Mouse (Mus musculus): ENCODE measurements around the gene Tubb4b. TPM values are rescaled to one million over a fixed set of nuclear protein-coding genes. Genes with fewer than 3 reads are reported as not detected.

The Tubb4b gene
- total and polyA plus RNA-seq, 2 experiments from 2014 or later = 244 to 665 TPM

- TF ChIP-seq CTCF (IDR thresholded peaks at IDR 0.05; ENCODE audit: low read depth) (no peak), EP300 (IDR thresholded peaks at IDR 0.05; ENCODE audit: low read depth) (no peak)
- peaks cover 5% of the 10 kb centered on the region; the same call in 1 of the 2 replicates for H3K27me3 ChIP-seq (ENCODE audit: control insufficient read depth, insufficient read depth, low read length)
- no peak overlapping the region for H3K4me3 ChIP-seq (ENCODE audit: low read depth, low read length)
- H3K36me3 ChIP-seq (replicated peaks; ENCODE audit: control insufficient read depth, insufficient read depth, low read length) = peaks cover 40% of the 10 kb centered on the region
- H3K27ac ChIP-seq (ENCODE audit: low read depth) = peak overlapping the region; percentile 82
- ATAC-seq (ENCODE audit: insufficient read depth, low read depth) (no peak), DNase-seq (ENCODE audit: low spot score) (no peak)
- H3K4me2 ChIP-seq (ENCODE audit: low read depth, low read length) = no peak overlapping the region
- no peaks in the 10 kb centered on the region for H3K4me1 ChIP-seq (ENCODE audit: control insufficient read depth, insufficient read depth)
- 0 out of 2 replicates have a peak overlapping the region, but pooled peaks have one; percentile 22 for H3K9ac ChIP-seq (replicated peaks; ENCODE audit: low read depth, low read length)
- H3K9me3 ChIP-seq (replicated peaks; ENCODE audit: control insufficient read depth, low read length) = no peaks in the 10 kb centered on the region
Observed at GRCm38 (mm10) chr2:25197946-25198345, 26.6 kb downstream of the Tubb4b start.

- H3K36me3 ChIP-seq (replicated peaks; ENCODE audit: control insufficient read depth, insufficient read depth, low read length) = peaks cover 33% of the 10 kb centered on the region
- no peak overlapping the region for H3K4me3 ChIP-seq (ENCODE audit: low read depth, low read length)
- peak overlapping the region; percentile 63; the same call in 1 of the 2 replicates for H3K4me2 ChIP-seq (ENCODE audit: low read depth, low read length)
- ATAC-seq (ENCODE audit: insufficient read depth, low read depth) (no peak), DNase-seq (ENCODE audit: low spot score) (no peak)
- H3K27me3 ChIP-seq (ENCODE audit: control insufficient read depth, insufficient read depth, low read length) = peaks cover 5% of the 10 kb centered on the region; the same call in 1 of the 2 replicates
- H3K27ac ChIP-seq (ENCODE audit: low read depth) = peak overlapping the region; percentile 82
- 13% methylated on average over 2 of the region's 2 CpGs for WGBS
- H3K4me1 ChIP-seq (ENCODE audit: control insufficient read depth, insufficient read depth) = no peaks in the 10 kb centered on the region
- H3K9ac ChIP-seq (replicated peaks; ENCODE audit: low read depth, low read length) = 0 out of 2 replicates have a peak overlapping the region, but pooled peaks have one; percentile 22
- H3K9me3 ChIP-seq (replicated peaks; ENCODE audit: control insufficient read depth, low read length) = no peaks in the 10 kb centered on the region
- TF ChIP-seq EP300 (IDR thresholded peaks at IDR 0.05; ENCODE audit: low read depth) (no peak), CTCF (IDR thresholded peaks at IDR 0.05; ENCODE audit: low read depth) (no peak)
Observed at GRCm38 (mm10) chr2:25197191-25197590, 27.3 kb downstream of the Tubb4b start.

- peaks cover 25% of the 10 kb centered on the region for H3K36me3 ChIP-seq (replicated peaks; ENCODE audit: control insufficient read depth, insufficient read depth, low read length)
- TF ChIP-seq EP300 (IDR thresholded peaks at IDR 0.05; ENCODE audit: low read depth) = peak; percentile 94
- 0 out of 2 replicates have a peak, but pooled peaks have one; percentile 1 for TF ChIP-seq CTCF (IDR thresholded peaks at IDR 0.05; ENCODE audit: low read depth)
- H3K27ac ChIP-seq (ENCODE audit: low read depth) = peak within 1 kb of the TSS; percentile 82
- no peaks in the 10 kb centered on the region for H3K9me3 ChIP-seq (replicated peaks; ENCODE audit: control insufficient read depth, low read length)
- peak within 1 kb of the TSS; percentile 42 for H3K4me3 ChIP-seq (ENCODE audit: low read depth, low read length)
- DNase-seq (ENCODE audit: low spot score) = peak; percentile 85
- peak; percentile 71 for ATAC-seq (ENCODE audit: insufficient read depth, low read depth)
- 16% methylated on average over 8 of the region's 8 CpGs for WGBS
- H3K9ac ChIP-seq (replicated peaks; ENCODE audit: low read depth, low read length) = peak within 1 kb of the TSS; percentile 22; the same call in 1 of the 2 replicates
- H3K27me3 ChIP-seq (ENCODE audit: control insufficient read depth, insufficient read depth, low read length) = peaks cover 5% of the 10 kb centered on the region; the same call in 1 of the 2 replicates
- H3K4me1 ChIP-seq (ENCODE audit: control insufficient read depth, insufficient read depth) = no peaks in the 10 kb centered on the region
- peak within 1 kb of the TSS; percentile 63 for H3K4me2 ChIP-seq (ENCODE audit: low read depth, low read length)
Observed at GRCm38 (mm10) chr2:25196172-25196954, 28.1 kb downstream of the Tubb4b start, which contains the start of gene Tor4a. Gene Tor4a, minus strand, starts transcription at chr2:25196886.

GRCm38 (mm10) chr2:25195211-25196156 is 29.0 kb downstream of the Tubb4b start:
- H3K4me3 ChIP-seq (ENCODE audit: low read depth, low read length) = peak overlapping the region; percentile 42
- H3K27me3 ChIP-seq (ENCODE audit: control insufficient read depth, insufficient read depth, low read length) = peaks cover 5% of the 10 kb centered on the region; the same call in 1 of the 2 replicates
- WGBS = 14% methylated on average over 55 of the region's 55 CpGs
- no peak for TF ChIP-seq EP300 (IDR thresholded peaks at IDR 0.05; ENCODE audit: low read depth)
- H3K27ac ChIP-seq (ENCODE audit: low read depth) = peak overlapping the region; percentile 82
- no peak overlapping the region; the same call in 1 of the 2 replicates for H3K9ac ChIP-seq (replicated peaks; ENCODE audit: low read depth, low read length)
- ATAC-seq (ENCODE audit: insufficient read depth, low read depth) (no peak), DNase-seq (ENCODE audit: low spot score) (no peak)
- peak overlapping the region; percentile 63 for H3K4me2 ChIP-seq (ENCODE audit: low read depth, low read length)
- no peaks in the 10 kb centered on the region for H3K9me3 ChIP-seq (replicated peaks; ENCODE audit: control insufficient read depth, low read length)
- no peaks in the 10 kb centered on the region for H3K4me1 ChIP-seq (ENCODE audit: control insufficient read depth, insufficient read depth)
- peaks cover 16% of the 10 kb centered on the region for H3K36me3 ChIP-seq (replicated peaks; ENCODE audit: control insufficient read depth, insufficient read depth, low read length)

Measured in heart, postnatal 0 days (tissue).